Mouse (Mus musculus) stomach, embryonic 14.5 days (tissue): ENCODE measurements around the gene Rev3l. TPM values are rescaled to one million over a fixed set of nuclear protein-coding genes. Genes with fewer than 3 reads are reported as not detected.

Source experiments
- ATAC-seq: fragments of 200-750 bp; cut with Nextera tagmentation; 2 replicates; pipeline ENCODE4 v1.8.0; 2017; ENCODE audit warnings: low read depth, moderate TSS enrichment; ENCODE audit not compliant: insufficient number of reproducible peaks, insufficient read depth, low FRiP score
- H3K27ac ChIP-seq: fragments of 300-500 bp; sonication (generic); 2 replicates; pipeline ENCODE4 v1.5.1; 2014; ENCODE audit warnings: mild to moderate bottlenecking, low read length, moderate library complexity, mixed read lengths
- H3K27me3 ChIP-seq: fragments of 300-500 bp; sonication (generic); 2 replicates; pipeline ENCODE4 v1.6.1; 2014; ENCODE audit warnings: low read length, control low read depth, mixed read lengths; ENCODE audit not compliant: control insufficient read depth, insufficient read depth
- H3K36me3 ChIP-seq: fragments of 300-500 bp; sonication (generic); 2 replicates; pipeline ENCODE4 v1.6.1; 2014; ENCODE audit warnings: mild to moderate bottlenecking, control low read depth, low read length, moderate library complexity, mixed read lengths; ENCODE audit not compliant: control insufficient read depth, insufficient read depth
- H3K4me1 ChIP-seq: fragments of 300-500 bp; sonication (generic); 2 replicates; pipeline ENCODE4 v1.6.1; 2014; ENCODE audit warnings: low read length, control low read depth, mixed read lengths; ENCODE audit not compliant: control insufficient read depth, insufficient read depth
- H3K4me2 ChIP-seq: fragments of 300-500 bp; sonication (generic); replicated peaks from 2 replicates; pipeline ENCODE4 v1.6.1; 2014; ENCODE audit warnings: low read depth, low read length, control low read depth
- H3K4me3 ChIP-seq: fragments of 300-500 bp; sonication (generic); 2 replicates; pipeline ENCODE4 v1.5.1; 2014; ENCODE audit warnings: low read depth, low read length, control low read depth
- H3K9ac ChIP-seq: fragments of 300-500 bp; sonication (generic); replicated peaks from 2 replicates; pipeline ENCODE4 v1.6.1; 2014; ENCODE audit warnings: low read depth, mild to moderate bottlenecking, control low read depth, low read length, moderate library complexity, mixed read lengths
- H3K9me3 ChIP-seq: fragments of 300-500 bp; sonication (generic); 2 replicates; pipeline ENCODE4 v1.6.1; 2016; ENCODE audit warnings: low read depth, low read length, control low read depth; ENCODE audit not compliant: control insufficient read depth
- WGBS: fragments of 180-500 bp; shearing (Covaris S2); extraction: QIAGEN DNeasy Blood & Tissue Kit; methylation state at CpG from one replicate; pipeline ENCODE4 v1.1.7; 2014; 5-methylcytosine and 5-hydroxymethylcytosine counted together
- polyA plus RNA-seq: library from polyadenylated mRNA; unstranded; fragments of >200 nt; fragmentation: Nextera tagmentation; extraction: Ambion mirVana; gene quantifications from 2 replicates; pipeline ENCODE4 v1.2.1, GENCODE M21; 2014

Gene Rev3l
- polyA plus RNA-seq, 1 experiment from 2014 or later = 45.0 TPM

- no peaks in the 10 kb centered on the region for H3K9me3 ChIP-seq
- no peak overlapping the region for H3K4me2 ChIP-seq
- WGBS = 60% methylated on average over 4 of the region's 4 CpGs
- H3K9ac ChIP-seq = no peak overlapping the region
- H3K27me3 ChIP-seq = no peaks in the 10 kb centered on the region
- no peak overlapping the region for H3K27ac ChIP-seq
- no peaks in the 10 kb centered on the region for H3K4me1 ChIP-seq
- no peak for ATAC-seq
- H3K4me3 ChIP-seq = no peak overlapping the region
- no peaks in the 10 kb centered on the region for H3K36me3 ChIP-seq
Measured at GRCm38 (mm10) chr10:39766702-39767101, 34.8 kb downstream of the Rev3l start.

- Histone ChIP-seq H3K9ac (no peak overlapping the region), H3K4me2 (no peak overlapping the region), H3K27ac (no peak overlapping the region), H3K4me3 (no peak overlapping the region), H3K27me3 (no peaks in the 10 kb centered on the region), H3K4me1 (no peaks in the 10 kb centered on the region), H3K36me3 (no peaks in the 10 kb centered on the region), H3K9me3 (no peaks in the 10 kb centered on the region)
- ATAC-seq = no peak
- WGBS = 57% methylated on average over 2 of the region's 2 CpGs
Measured at GRCm38 (mm10) chr10:39772259-39772658, 40.3 kb downstream of the Rev3l start.

DNA sequence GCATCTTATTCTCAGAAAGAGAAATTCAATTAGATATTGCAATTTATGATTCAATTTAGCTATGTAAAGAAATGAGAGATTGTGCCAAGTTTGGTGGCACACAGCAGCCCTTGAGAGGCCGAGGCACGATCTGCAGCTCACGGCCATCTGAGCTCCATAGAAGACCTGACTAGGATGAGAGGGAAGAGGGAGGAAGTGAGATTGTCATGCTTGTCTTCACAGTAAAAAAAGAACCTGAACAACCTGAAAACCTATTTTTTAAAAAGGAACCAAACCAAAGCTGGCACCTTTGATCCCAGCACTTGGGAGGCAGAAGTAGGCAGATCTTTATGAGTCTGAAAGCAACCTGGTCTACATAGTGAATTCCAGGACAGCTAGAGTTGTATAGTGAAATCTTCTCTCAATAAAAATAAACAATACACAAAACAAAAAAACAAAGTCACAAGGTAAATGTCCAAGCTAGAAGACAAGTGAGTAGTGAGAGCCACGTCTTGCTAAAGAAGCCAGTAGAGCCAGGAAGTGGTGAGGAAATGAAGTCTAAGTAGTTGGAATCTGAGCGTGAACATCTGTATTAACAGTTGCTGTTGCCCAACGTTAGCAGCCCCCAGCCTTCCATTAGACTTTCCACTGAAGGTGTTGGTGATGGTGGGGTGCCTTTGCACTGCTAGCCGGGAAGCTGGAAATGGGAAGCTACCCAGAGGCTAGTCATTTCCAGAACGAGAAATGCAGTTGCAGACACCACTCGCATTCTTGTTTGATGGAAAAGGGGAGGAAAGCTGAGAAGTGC, 42.2 kb downstream of the Rev3l start:
- no peak for ATAC-seq
- H3K4me1 ChIP-seq = no peaks in the 10 kb centered on the region
- H3K9ac ChIP-seq = no peak overlapping the region

GRCm38 (mm10) chr10:39776927-39777326, 45.0 kb downstream of the Rev3l start:
- Histone ChIP-seq H3K9me3 (no peaks in the 10 kb centered on the region), H3K9ac (no peak overlapping the region), H3K27me3 (no peaks in the 10 kb centered on the region), H3K36me3 (no peaks in the 10 kb centered on the region), H3K4me2 (no peak overlapping the region), H3K27ac (no peak overlapping the region), H3K4me1 (no peaks in the 10 kb centered on the region), H3K4me3 (no peak overlapping the region)
- 87% methylated on average over 3 of the region's 3 CpGs for WGBS
- ATAC-seq = no peak

More for the DNA sequence above, 42.2 kb downstream of the Rev3l start:
- WGBS = 77% methylated on average over 9 of the region's 9 CpGs
- H3K9me3 ChIP-seq = no peaks in the 10 kb centered on the region
- H3K4me2 ChIP-seq = no peak overlapping the region
- H3K27ac ChIP-seq = no peak overlapping the region
- H3K4me3 ChIP-seq = no peak overlapping the region
- H3K27me3 ChIP-seq = no peaks in the 10 kb centered on the region
- no peaks in the 10 kb centered on the region for H3K36me3 ChIP-seq

DNA sequence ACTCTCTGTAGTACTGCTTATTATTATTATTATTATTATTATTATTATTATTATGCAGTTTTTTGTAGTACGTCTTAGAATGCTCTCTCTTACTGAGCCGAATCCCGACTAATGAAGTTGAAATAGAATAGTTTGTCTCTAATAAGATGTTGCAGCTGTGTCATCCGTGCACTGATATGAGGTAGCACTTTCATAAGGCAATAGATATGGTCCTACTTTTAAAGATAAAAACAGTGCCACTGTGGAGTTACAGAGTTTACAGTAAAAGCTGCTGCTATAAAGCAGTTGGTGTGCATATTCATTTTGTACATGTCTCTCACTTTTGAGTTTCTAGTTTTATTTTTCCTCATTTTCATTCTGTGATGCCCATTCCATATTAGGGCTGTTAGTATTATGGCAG, 46.4 kb downstream of the Rev3l start:
- Histone ChIP-seq H3K9ac (no peak overlapping the region), H3K36me3 (no peaks in the 10 kb centered on the region), H3K27me3 (no peaks in the 10 kb centered on the region), H3K27ac (no peak overlapping the region), H3K9me3 (no peaks in the 10 kb centered on the region), H3K4me1 (no peaks in the 10 kb centered on the region), H3K4me2 (no peak overlapping the region), H3K4me3 (no peak overlapping the region)
- ATAC-seq = no peak
- 81% methylated on average over 4 of the region's 4 CpGs for WGBS

DNA sequence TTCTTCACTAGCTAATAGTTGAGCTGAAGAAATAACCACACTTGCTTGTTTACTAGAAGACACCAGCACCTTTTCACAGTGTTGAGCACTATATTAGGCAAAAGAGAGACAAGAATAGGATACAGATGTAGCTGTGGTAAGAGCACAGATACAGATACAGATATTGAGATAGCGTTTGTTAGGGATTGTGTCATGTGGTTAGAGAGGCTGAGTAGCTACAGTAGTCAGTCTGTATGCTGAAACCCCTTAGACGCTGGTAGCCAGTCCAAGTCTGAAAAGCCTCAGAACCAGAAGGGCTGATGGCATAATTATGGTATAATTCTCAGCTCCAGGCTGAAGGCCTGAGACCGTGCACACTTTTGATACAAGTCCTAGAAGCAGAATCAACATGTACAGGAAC, 53.3 kb downstream of the Rev3l start:
- Histone ChIP-seq H3K4me1 (no peaks in the 10 kb centered on the region), H3K36me3 (peaks cover 13% of the 10 kb centered on the region), H3K27ac (no peak overlapping the region), H3K9ac (no peak overlapping the region), H3K9me3 (no peaks in the 10 kb centered on the region), H3K4me3 (no peak overlapping the region), H3K27me3 (no peaks in the 10 kb centered on the region), H3K4me2 (no peak overlapping the region)
- 93% methylated on average over 3 of the region's 3 CpGs for WGBS
- ATAC-seq = no peak

DNA sequence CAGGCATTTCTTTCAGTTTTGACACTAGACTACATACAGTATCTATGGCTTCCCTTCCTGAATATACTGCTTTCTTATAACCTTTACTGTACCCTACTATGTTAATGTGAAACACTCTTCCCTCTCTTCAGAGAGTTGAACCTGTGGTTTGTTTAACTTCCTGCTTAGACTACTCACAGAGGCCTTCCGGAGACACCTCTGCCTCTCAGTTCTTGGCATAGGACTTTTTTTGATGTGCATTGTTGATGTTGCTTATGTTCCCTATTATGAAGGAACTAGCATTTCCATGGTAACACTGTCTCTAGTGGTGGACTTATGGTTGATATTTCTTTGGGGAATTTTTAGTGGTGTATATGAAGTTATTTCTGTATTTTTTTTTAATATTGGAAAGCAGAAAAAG, 61.4 kb downstream of the Rev3l start:
- Histone ChIP-seq H3K9ac (no peak overlapping the region), H3K4me2 (no peak overlapping the region), H3K9me3 (no peaks in the 10 kb centered on the region), H3K36me3 (peaks cover 24% of the 10 kb centered on the region), H3K27ac (no peak overlapping the region), H3K4me1 (no peaks in the 10 kb centered on the region), H3K27me3 (no peaks in the 10 kb centered on the region), H3K4me3 (no peak overlapping the region)
- ATAC-seq = no peak
- 88% methylated on average over 1 of the region's 1 CpGs for WGBS

- Histone ChIP-seq H3K36me3 (peaks cover 42% of the 10 kb centered on the region), H3K4me3 (no peak overlapping the region), H3K4me1 (no peaks in the 10 kb centered on the region), H3K4me2 (no peak overlapping the region), H3K27me3 (no peaks in the 10 kb centered on the region), H3K27ac (no peak overlapping the region), H3K9me3 (no peaks in the 10 kb centered on the region), H3K9ac (no peak overlapping the region)
- WGBS = 64% methylated on average over 3 of the region's 3 CpGs
- no peak for ATAC-seq
Measured at GRCm38 (mm10) chr10:39811507-39811906, 79.6 kb downstream of the Rev3l start.

- Histone ChIP-seq H3K4me3 (no peak overlapping the region), H3K36me3 (peaks cover 36% of the 10 kb centered on the region), H3K9ac (no peak overlapping the region), H3K4me1 (no peaks in the 10 kb centered on the region), H3K27me3 (no peaks in the 10 kb centered on the region), H3K4me2 (no peak overlapping the region), H3K9me3 (no peaks in the 10 kb centered on the region), H3K27ac (no peak overlapping the region)
- ATAC-seq = no peak
- WGBS = 84% methylated on average over 1 of the region's 1 CpGs
Measured at GRCm38 (mm10) chr10:39842621-39843020, 110.7 kb downstream of the Rev3l start.
